Mouse (Mus musculus): ENCODE results near the gene Ffar4. TPM values are rescaled to one million over a fixed set of nuclear protein-coding genes. Genes with fewer than 3 reads are reported as not detected.

Ffar4 gene
- 0.17 TPM in 1 of 2 replicates, not detected in the other for polyA plus RNA-seq (2015; fragmentation: Nextera tagmentation; extraction: Ambion mirVana)

- Histone ChIP-seq H3K27ac (ENCODE audit: low read length) (no peak within 1 kb of the TSS), H3K4me3 (replicated peaks; ENCODE audit: low read length) (peak within 1 kb of the TSS; percentile 34), H3K36me3 (ENCODE audit: control insufficient read depth, insufficient read depth) (no peaks in the 10 kb centered on the region), H3K9ac (replicated peaks; ENCODE audit: low read depth, low read length) (no peak within 1 kb of the TSS), H3K4me2 (ENCODE audit: low read length) (peak within 1 kb of the TSS; percentile 49), H3K27me3 (replicated peaks; ENCODE audit: control insufficient read depth, insufficient read depth, low read length) (peaks cover 36% of the 10 kb centered on the region), H3K4me1 (replicated peaks; ENCODE audit: control insufficient read depth, insufficient read depth, low read length) (peaks cover 9% of the 10 kb centered on the region), H3K9me3 (ENCODE audit: control insufficient read depth, low read length) (no peaks in the 10 kb centered on the region)
- 0% methylated on average over 70 of the region's 77 CpGs for WGBS
- ATAC-seq = peak; percentile 26
These were observed at the start of gene Ffar4 for GRCm38 (mm10) chr19:38096858-38097758. Gene Ffar4, plus strand, starts transcription at chr19:38097071.

GRCm38 (mm10) chr19:38049686-38050085 lies 47.2 kb upstream of the Ffar4 start:
- no peak overlapping the region for H3K27ac ChIP-seq (ENCODE audit: low read length)
- WGBS = 92% methylated on average over 1 of the region's 1 CpGs
- ATAC-seq = no peak

GRCm38 (mm10) chr19:38053227-38054041 lies 43.4 kb upstream of the Ffar4 start:
- peak overlapping the region; percentile 91 for H3K4me2 ChIP-seq (ENCODE audit: low read length)
- no peaks in the 10 kb centered on the region for H3K27me3 ChIP-seq (replicated peaks; ENCODE audit: control insufficient read depth, insufficient read depth, low read length)
- H3K36me3 ChIP-seq (ENCODE audit: control insufficient read depth, insufficient read depth) = no peaks in the 10 kb centered on the region
- peaks cover 12% of the 10 kb centered on the region for H3K4me1 ChIP-seq (replicated peaks; ENCODE audit: control insufficient read depth, insufficient read depth, low read length)
- H3K27ac ChIP-seq (ENCODE audit: low read length) = peak overlapping the region; percentile 48
- no peak for ATAC-seq
- H3K9me3 ChIP-seq (ENCODE audit: control insufficient read depth, low read length) = no peaks in the 10 kb centered on the region
- peak overlapping the region; percentile 61 for H3K9ac ChIP-seq (replicated peaks; ENCODE audit: low read depth, low read length)
- WGBS = 30% methylated on average over 8 of the region's 8 CpGs
- H3K4me3 ChIP-seq (replicated peaks; ENCODE audit: low read length) = peak overlapping the region; percentile 82

More at GRCm38 (mm10) chr19:38049686-38050085, 47.2 kb upstream of the Ffar4 start:
- Histone ChIP-seq H3K4me2 (ENCODE audit: low read length) (no peak overlapping the region), H3K4me1 (replicated peaks; ENCODE audit: control insufficient read depth, insufficient read depth, low read length) (no peaks in the 10 kb centered on the region; the same call in 1 of the 2 replicates), H3K36me3 (ENCODE audit: control insufficient read depth, insufficient read depth) (no peaks in the 10 kb centered on the region), H3K4me3 (replicated peaks; ENCODE audit: low read length) (no peak overlapping the region), H3K9ac (replicated peaks; ENCODE audit: low read depth, low read length) (no peak overlapping the region), H3K9me3 (ENCODE audit: control insufficient read depth, low read length) (no peaks in the 10 kb centered on the region), H3K27me3 (replicated peaks; ENCODE audit: control insufficient read depth, insufficient read depth, low read length) (no peaks in the 10 kb centered on the region)

GRCm38 (mm10) chr19:38054149-38054719 lies 42.6 kb upstream of the Ffar4 start:
- Histone ChIP-seq H3K9ac (replicated peaks; ENCODE audit: low read depth, low read length) (peak overlapping the region; percentile 61), H3K4me1 (replicated peaks; ENCODE audit: control insufficient read depth, insufficient read depth, low read length) (peaks cover 12% of the 10 kb centered on the region), H3K4me3 (replicated peaks; ENCODE audit: low read length) (peak overlapping the region; percentile 82), H3K27me3 (replicated peaks; ENCODE audit: control insufficient read depth, insufficient read depth, low read length) (no peaks in the 10 kb centered on the region), H3K4me2 (ENCODE audit: low read length) (peak overlapping the region; percentile 91), H3K36me3 (ENCODE audit: control insufficient read depth, insufficient read depth) (no peaks in the 10 kb centered on the region), H3K9me3 (ENCODE audit: control insufficient read depth, low read length) (no peaks in the 10 kb centered on the region), H3K27ac (ENCODE audit: low read length) (peak overlapping the region; percentile 48)
- 2% methylated on average over 23 of the region's 23 CpGs for WGBS
- peak; percentile 88 for ATAC-seq

GRCm38 (mm10) chr19:38054720-38055192 lies 42.1 kb upstream of the Ffar4 start, which contains the start of gene Cep55:
Gene Cep55, plus strand, starts transcription at chr19:38055011.
- no peaks in the 10 kb centered on the region for H3K36me3 ChIP-seq (ENCODE audit: control insufficient read depth, insufficient read depth)
- no peaks in the 10 kb centered on the region for H3K27me3 ChIP-seq (replicated peaks; ENCODE audit: control insufficient read depth, insufficient read depth, low read length)
- ATAC-seq = peak; percentile 95
- WGBS = under 1% methylated on average over 34 of the region's 36 CpGs
- peak within 1 kb of the TSS; percentile 48 for H3K27ac ChIP-seq (ENCODE audit: low read length)
- peaks cover 12% of the 10 kb centered on the region for H3K4me1 ChIP-seq (replicated peaks; ENCODE audit: control insufficient read depth, insufficient read depth, low read length)
- H3K9ac ChIP-seq (replicated peaks; ENCODE audit: low read depth, low read length) = peak within 1 kb of the TSS; percentile 61
- peak within 1 kb of the TSS; percentile 82 for H3K4me3 ChIP-seq (replicated peaks; ENCODE audit: low read length)
- H3K9me3 ChIP-seq (ENCODE audit: control insufficient read depth, low read length) = no peaks in the 10 kb centered on the region
- peak within 1 kb of the TSS; percentile 91 for H3K4me2 ChIP-seq (ENCODE audit: low read length)

GRCm38 (mm10) chr19:38055798-38056197 lies 41.1 kb upstream of the Ffar4 start:
- no peak overlapping the region for H3K9ac ChIP-seq (replicated peaks; ENCODE audit: low read depth, low read length)
- no peaks in the 10 kb centered on the region for H3K27me3 ChIP-seq (replicated peaks; ENCODE audit: control insufficient read depth, insufficient read depth, low read length)
- WGBS = 16% methylated on average over 6 of the region's 6 CpGs
- peak overlapping the region; percentile 91 for H3K4me2 ChIP-seq (ENCODE audit: low read length)
- no peak overlapping the region for H3K27ac ChIP-seq (ENCODE audit: low read length)
- H3K36me3 ChIP-seq (ENCODE audit: control insufficient read depth, insufficient read depth) = 0 out of 2 replicates have a peak, but pooled peaks cover 4% of the 10 kb centered on the region
- H3K4me1 ChIP-seq (replicated peaks; ENCODE audit: control insufficient read depth, insufficient read depth, low read length) = peaks cover 12% of the 10 kb centered on the region
- no peaks in the 10 kb centered on the region for H3K9me3 ChIP-seq (ENCODE audit: control insufficient read depth, low read length)
- H3K4me3 ChIP-seq (replicated peaks; ENCODE audit: low read length) = peak overlapping the region; percentile 82
- no peak for ATAC-seq

- H3K27ac ChIP-seq (ENCODE audit: low read length) = no peak overlapping the region
- peak overlapping the region; percentile 91 for H3K4me2 ChIP-seq (ENCODE audit: low read length)
- no peaks in the 10 kb centered on the region for H3K9me3 ChIP-seq (ENCODE audit: control insufficient read depth, low read length)
- H3K4me1 ChIP-seq (replicated peaks; ENCODE audit: control insufficient read depth, insufficient read depth, low read length) = peaks cover 12% of the 10 kb centered on the region
- H3K4me3 ChIP-seq (replicated peaks; ENCODE audit: low read length) = peak overlapping the region; percentile 15
- no peak for ATAC-seq
- 34% methylated on average over 3 of the region's 3 CpGs for WGBS
- no peaks in the 10 kb centered on the region for H3K27me3 ChIP-seq (replicated peaks; ENCODE audit: control insufficient read depth, insufficient read depth, low read length)
- H3K36me3 ChIP-seq (ENCODE audit: control insufficient read depth, insufficient read depth) = 0 out of 2 replicates have a peak, but pooled peaks cover 4% of the 10 kb centered on the region
- H3K9ac ChIP-seq (replicated peaks; ENCODE audit: low read depth, low read length) = no peak overlapping the region
These were observed 40.6 kb upstream of the Ffar4 start for GRCm38 (mm10) chr19:38056276-38056675.

GRCm38 (mm10) chr19:38056931-38057330 lies 39.9 kb upstream of the Ffar4 start:
- 91% methylated on average over 8 of the region's 8 CpGs for WGBS
- peaks cover 12% of the 10 kb centered on the region for H3K4me1 ChIP-seq (replicated peaks; ENCODE audit: control insufficient read depth, insufficient read depth, low read length)
- no peak overlapping the region for H3K4me2 ChIP-seq (ENCODE audit: low read length)

More at GRCm38 (mm10) chr19:38056931-38057330, 39.9 kb upstream of the Ffar4 start:
- Histone ChIP-seq H3K9me3 (ENCODE audit: control insufficient read depth, low read length) (no peaks in the 10 kb centered on the region), H3K27ac (ENCODE audit: low read length) (no peak overlapping the region), H3K36me3 (ENCODE audit: control insufficient read depth, insufficient read depth) (0 out of 2 replicates have a peak, but pooled peaks cover 4% of the 10 kb centered on the region), H3K27me3 (replicated peaks; ENCODE audit: control insufficient read depth, insufficient read depth, low read length) (no peaks in the 10 kb centered on the region), H3K9ac (replicated peaks; ENCODE audit: low read depth, low read length) (no peak overlapping the region), H3K4me3 (replicated peaks; ENCODE audit: low read length) (no peak overlapping the region)
- no peak for ATAC-seq

Data from forebrain, embryonic 16.5 days (tissue).